Mouse (Mus musculus): ENCODE measurements around the gene Lpcat2. TPM values are rescaled to one million over a fixed set of nuclear protein-coding genes. Genes with fewer than 3 reads are reported as not detected.
A peak's percentile ranks its signal among the peaks of the same experiment; 100 is the strongest.
"Not testable (repeated sequence)": the region's sequence is repeated elsewhere in the genome, so short reads cannot be mapped to it uniquely, and the experiment has no call there.

The Lpcat2 gene
- total RNA-seq, 1 experiment from 2014 or later, result 159 TPM

DNA sequence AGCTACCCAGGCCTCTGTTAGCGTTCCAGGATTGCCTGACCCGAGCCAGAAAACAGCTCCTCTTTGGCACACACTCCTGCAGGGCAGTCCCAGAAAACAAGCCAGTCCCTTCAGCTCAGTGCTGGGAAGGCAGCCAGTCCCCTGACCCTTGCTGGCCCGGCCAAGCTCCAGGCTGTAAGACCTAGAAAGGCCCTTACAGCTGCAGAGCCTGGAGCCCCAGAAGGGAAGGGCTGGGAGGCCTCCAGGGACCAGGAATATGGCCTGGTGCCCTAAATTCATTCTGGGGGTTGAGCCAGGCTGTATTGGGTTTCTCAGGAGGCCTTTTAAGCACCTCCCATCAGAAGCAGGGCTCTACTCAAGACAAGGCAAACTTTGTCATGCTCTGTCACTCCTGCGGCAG, 4.9 kb upstream of the Lpcat2 start:
- ATAC-seq (ENCODE audit: extremely low read depth, insufficient number of reproducible peaks, low FRiP score, poor library complexity, severe bottlenecking), result no peak

DNA sequence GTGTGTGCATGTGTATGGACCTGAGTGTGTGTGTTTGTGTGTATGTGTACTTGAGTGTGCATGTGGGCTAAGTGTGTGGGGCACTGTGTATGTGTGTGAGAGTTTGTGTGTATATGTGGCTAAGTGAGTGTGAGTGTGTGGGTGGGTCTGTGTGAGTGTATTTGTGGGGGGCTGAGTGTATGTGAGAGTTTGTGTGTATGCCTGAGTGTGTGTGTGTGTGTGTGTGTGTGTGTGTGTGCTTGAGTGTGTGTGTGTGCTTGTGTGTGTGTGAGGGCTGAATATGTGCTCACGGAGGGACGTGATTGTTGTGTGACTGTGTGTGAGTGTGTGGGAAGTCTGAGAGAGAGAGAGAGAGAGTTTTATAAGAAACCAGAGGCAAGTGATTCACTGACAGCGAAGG, 3.8 kb upstream of the Lpcat2 start:
- ATAC-seq (ENCODE audit: extremely low read depth, insufficient number of reproducible peaks, low FRiP score, poor library complexity, severe bottlenecking), result no peak

GRCm38 (mm10) chr8:92853188-92853983, 1.8 kb upstream of the Lpcat2 start:
- peak; percentile 63 for ATAC-seq (ENCODE audit: extremely low read depth, insufficient number of reproducible peaks, low FRiP score, poor library complexity, severe bottlenecking)

- ATAC-seq (ENCODE audit: extremely low read depth, insufficient number of reproducible peaks, low FRiP score, poor library complexity, severe bottlenecking), result peak; percentile 56
Measured at GRCm38 (mm10) chr8:92854673-92855072, 466 bp upstream of the Lpcat2 start.

GRCm38 (mm10) chr8:92856273-92856986, 1.3 kb downstream of the Lpcat2 start:
- no peak for ATAC-seq (ENCODE audit: extremely low read depth, insufficient number of reproducible peaks, low FRiP score, poor library complexity, severe bottlenecking)

DNA sequence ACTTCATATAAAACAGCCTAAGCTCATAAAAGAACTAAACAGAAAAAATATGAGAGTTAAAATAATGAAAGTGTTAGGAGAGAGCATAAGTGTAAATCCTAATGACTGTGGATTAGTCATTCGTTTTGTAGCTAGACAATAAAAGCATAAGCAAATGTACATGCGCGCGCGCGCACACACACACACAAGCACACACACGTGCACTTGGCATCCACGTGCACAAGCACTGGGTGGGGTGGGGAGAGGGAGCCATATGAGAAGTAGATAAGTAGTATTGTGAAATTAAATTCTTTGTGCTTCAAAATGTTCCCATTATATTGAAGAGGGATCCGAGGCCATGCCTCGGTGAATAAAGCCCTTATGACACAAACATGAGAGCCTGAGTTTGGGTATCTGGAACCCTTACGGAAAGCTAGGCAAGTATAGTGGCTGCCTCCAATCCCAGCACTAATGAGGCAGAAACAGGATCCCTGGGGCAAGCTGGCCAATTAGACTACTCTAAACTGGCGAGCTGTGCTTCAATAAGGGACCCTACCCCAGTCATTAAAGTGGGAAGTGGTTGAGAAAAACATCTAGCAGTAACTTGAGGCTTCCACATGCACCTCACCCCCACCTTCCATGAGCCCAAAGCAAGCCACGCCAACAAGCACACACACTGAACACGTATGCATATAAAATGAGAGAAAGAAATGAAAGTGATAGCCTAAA, 3.5 kb downstream of the Lpcat2 start:
- no peak for ATAC-seq (ENCODE audit: extremely low read depth, insufficient number of reproducible peaks, low FRiP score, poor library complexity, severe bottlenecking)

GRCm38 (mm10) chr8:92861977-92862376, 6.8 kb downstream of the Lpcat2 start:
- no peak for ATAC-seq (ENCODE audit: extremely low read depth, insufficient number of reproducible peaks, low FRiP score, poor library complexity, severe bottlenecking)

GRCm38 (mm10) chr8:92870281-92870680, 15.1 kb downstream of the Lpcat2 start:
- ATAC-seq (ENCODE audit: extremely low read depth, insufficient number of reproducible peaks, low FRiP score, poor library complexity, severe bottlenecking), result no peak

- ATAC-seq (ENCODE audit: extremely low read depth, insufficient number of reproducible peaks, low FRiP score, poor library complexity, severe bottlenecking), result no peak
Measured at GRCm38 (mm10) chr8:92872063-92872759, 17.1 kb downstream of the Lpcat2 start.

DNA sequence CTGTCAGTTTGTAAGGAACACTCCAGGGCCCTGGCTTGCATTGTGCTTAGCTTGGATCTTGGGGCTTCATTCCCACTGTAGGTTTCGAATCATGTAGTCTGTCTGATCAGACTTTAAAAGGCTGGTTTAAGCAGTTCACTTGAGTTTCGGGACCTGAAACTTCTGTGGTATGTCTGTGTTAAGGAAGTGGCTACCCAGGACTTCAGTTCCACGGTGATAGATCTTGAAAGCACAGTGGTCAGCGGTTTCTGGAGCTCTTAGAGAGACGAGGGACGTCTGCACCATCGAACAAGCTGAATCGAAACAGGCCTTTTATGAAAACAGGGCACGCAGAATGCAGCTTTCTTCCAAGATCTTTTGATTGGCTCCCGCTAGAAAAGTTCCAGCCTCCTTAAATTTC, 20.7 kb downstream of the Lpcat2 start:
- no peak for ATAC-seq (ENCODE audit: extremely low read depth, insufficient number of reproducible peaks, low FRiP score, poor library complexity, severe bottlenecking)

GRCm38 (mm10) chr8:92881247-92881646, 26.1 kb downstream of the Lpcat2 start:
- ATAC-seq (ENCODE audit: extremely low read depth, insufficient number of reproducible peaks, low FRiP score, poor library complexity, severe bottlenecking), result 0 out of 2 replicates have a peak, but pooled peaks have one; percentile 9

- ATAC-seq (ENCODE audit: extremely low read depth, insufficient number of reproducible peaks, low FRiP score, poor library complexity, severe bottlenecking), result no peak
Measured at GRCm38 (mm10) chr8:92883771-92884170, 28.6 kb downstream of the Lpcat2 start.

DNA sequence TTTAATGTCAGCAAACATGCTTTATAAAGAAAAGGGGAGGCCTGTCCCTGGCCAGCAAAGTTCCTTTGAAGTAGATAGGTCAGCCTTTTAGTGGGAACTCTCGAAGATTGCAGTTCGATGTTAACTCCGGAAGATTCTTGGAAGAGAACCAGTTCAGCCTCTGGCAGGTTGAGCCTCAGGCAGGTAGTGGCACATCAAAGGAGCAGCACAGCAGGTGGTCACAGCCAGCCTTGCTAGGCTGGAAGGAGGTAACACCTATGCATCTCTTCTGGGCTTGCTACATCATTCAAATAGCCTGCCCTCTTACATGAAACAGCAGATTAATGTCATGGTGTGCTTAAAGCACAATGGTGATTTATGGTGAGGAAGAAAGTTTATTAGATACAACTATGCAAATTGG, 37.1 kb downstream of the Lpcat2 start:
- ATAC-seq (ENCODE audit: extremely low read depth, insufficient number of reproducible peaks, low FRiP score, poor library complexity, severe bottlenecking), result not testable (repeated sequence)

DNA sequence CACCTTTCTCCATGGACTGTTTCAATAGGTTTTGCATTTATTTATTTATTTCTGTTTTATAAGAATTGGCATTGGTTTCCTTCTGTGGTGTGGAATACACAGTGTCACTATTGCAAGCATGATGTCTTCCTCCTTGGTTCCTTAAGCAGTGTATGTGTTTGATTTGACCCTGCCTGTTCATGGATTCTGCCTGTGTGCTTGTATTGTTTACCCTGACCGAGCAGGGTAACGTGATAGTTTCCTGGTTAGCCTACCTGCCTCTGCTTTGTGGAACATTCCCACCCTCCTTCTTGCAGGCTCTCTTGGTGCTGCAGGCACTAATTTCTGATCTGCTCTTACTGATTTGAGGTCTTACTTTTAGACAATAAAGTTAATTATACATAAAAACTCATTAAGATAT, 38.7 kb downstream of the Lpcat2 start:
- ATAC-seq (ENCODE audit: extremely low read depth, insufficient number of reproducible peaks, low FRiP score, poor library complexity, severe bottlenecking), result no peak

- no peak for ATAC-seq (ENCODE audit: extremely low read depth, insufficient number of reproducible peaks, low FRiP score, poor library complexity, severe bottlenecking)
Measured at GRCm38 (mm10) chr8:92895053-92895452, 39.9 kb downstream of the Lpcat2 start.

DNA sequence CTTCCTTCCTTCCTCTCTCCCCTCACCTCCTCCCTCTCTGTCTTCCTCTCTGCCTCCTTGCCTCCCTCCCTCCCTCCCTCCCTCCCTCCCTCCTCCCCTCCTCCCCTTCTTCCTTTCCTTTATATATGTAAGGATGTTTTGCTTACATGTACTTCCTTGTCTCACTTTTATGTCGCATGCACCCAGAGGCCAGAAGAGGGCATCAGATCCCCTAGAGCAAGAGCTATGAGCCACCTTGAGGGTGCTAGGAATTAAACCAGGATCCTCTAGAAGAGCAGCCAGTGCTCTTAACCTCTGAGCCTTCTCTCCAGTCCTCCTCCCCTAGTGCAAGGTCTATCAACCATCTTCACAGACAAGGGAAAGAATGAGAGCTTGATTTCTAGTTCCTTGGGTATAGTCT, 40.9 kb downstream of the Lpcat2 start:
- ATAC-seq (ENCODE audit: extremely low read depth, insufficient number of reproducible peaks, low FRiP score, poor library complexity, severe bottlenecking), result no peak

DNA sequence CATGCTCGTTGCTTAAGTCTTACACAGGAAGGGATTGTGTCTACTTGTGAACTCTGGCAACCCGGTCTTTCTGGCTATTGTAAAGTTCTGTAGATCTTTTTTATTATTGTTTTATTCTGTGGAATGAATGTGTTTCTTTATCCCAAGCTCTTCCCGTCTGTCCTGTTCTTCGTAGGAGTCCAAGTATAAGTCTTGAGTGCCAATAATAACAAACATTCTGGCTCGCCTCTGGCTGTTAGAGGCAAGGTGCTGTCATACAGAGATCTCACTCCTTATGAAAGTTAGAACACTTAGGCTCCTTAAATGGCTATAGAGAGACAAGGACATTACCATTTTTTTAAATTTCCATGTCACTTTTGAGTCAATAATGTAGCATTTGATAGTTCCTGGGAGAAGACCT, 41.5 kb downstream of the Lpcat2 start:
- ATAC-seq (ENCODE audit: extremely low read depth, insufficient number of reproducible peaks, low FRiP score, poor library complexity, severe bottlenecking), result no peak

DNA sequence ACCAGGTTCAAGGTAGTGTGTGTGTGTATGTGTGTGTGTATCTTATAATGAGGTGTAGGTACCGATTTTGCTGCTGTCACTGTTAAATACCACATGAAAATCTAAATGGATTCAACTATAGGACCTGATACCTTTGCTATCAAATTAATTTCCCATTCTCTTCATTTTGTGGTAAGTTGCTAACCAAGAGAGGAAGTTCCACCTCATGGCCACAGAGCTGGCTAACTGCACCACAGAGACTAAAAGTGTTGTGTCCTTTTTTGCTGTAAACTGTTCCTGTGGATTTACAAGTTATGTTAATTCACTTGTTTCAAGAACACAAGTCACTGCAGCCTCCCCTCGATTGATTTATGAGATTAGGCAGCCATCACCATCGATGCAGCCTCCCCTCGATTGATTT, 42.7 kb downstream of the Lpcat2 start:
- no peak for ATAC-seq (ENCODE audit: extremely low read depth, insufficient number of reproducible peaks, low FRiP score, poor library complexity, severe bottlenecking)

- no peak for ATAC-seq (ENCODE audit: extremely low read depth, insufficient number of reproducible peaks, low FRiP score, poor library complexity, severe bottlenecking)
Measured at GRCm38 (mm10) chr8:92899590-92899989, 44.5 kb downstream of the Lpcat2 start.

All from neutrophil, adult 5-6 weeks (primary cell).